Mouse (Mus musculus) myocyte (in vitro differentiated cells): ENCODE measurements around the gene Yif1b. TPM values are rescaled to one million over a fixed set of nuclear protein-coding genes. Genes with fewer than 3 reads are reported as not detected.

Experiments used
- H3K27me3 ChIP-seq: one replicate; pipeline ENCODE4 v1.6.1; 2011; ENCODE audit not compliant: control insufficient read depth, insufficient read depth, insufficient read length
- H3K36me3 ChIP-seq: one replicate; pipeline ENCODE4 v1.6.1; 2011; ENCODE audit not compliant: control insufficient read depth, insufficient read depth
- H3K4me2 ChIP-seq: one replicate; pipeline ENCODE4 v1.6.1; 2011; ENCODE audit warnings: low read depth, control low read depth
- H3K4me3 ChIP-seq: one replicate; pipeline ENCODE4 v1.5.1; 2011; ENCODE audit warnings: mild to moderate bottlenecking, control low read depth, moderate library complexity
- H3K79me2 ChIP-seq: one replicate; pipeline ENCODE4 v1.6.1; 2011; ENCODE audit not compliant: control insufficient read depth, insufficient read depth
- H3ac ChIP-seq: one replicate; pipeline ENCODE4 v1.6.1; 2011; ENCODE audit not compliant: control insufficient read depth, insufficient read length
- CEBPB ChIP-seq: IDR thresholded peaks from 2 replicates; pipeline ENCODE4 v1.6.1; 2011; ENCODE audit warnings: mild to moderate bottlenecking, moderate library complexity; ENCODE audit not compliant: poor library complexity, insufficient read depth, severe bottlenecking
- E2F4 ChIP-seq: IDR thresholded peaks from one replicate; pipeline ENCODE4 v1.6.1; 2011; ENCODE audit warnings: mild to moderate bottlenecking, control low read depth, moderate library complexity; ENCODE audit not compliant: insufficient read depth
- MAX ChIP-seq: IDR thresholded peaks from one replicate; pipeline ENCODE4 v1.6.1; 2011; ENCODE audit warnings: low read depth, mild to moderate bottlenecking, control low read depth
- MYOD1 ChIP-seq, 3 experiments: IDR thresholded peaks; one replicate each; pipeline ENCODE4 v1.6.1; 2011; ENCODE audit warnings: control low read depth in 2 of 3, low read depth in 2 of 3, mild to moderate bottlenecking in 2 of 3, moderate library complexity in 1 of 3; ENCODE audit not compliant: insufficient read length in 2 of 3, control insufficient read depth in 1 of 3
- MYOG ChIP-seq, 3 experiments: IDR thresholded peaks; one replicate each; pipeline ENCODE4 v1.6.1; 2011; ENCODE audit warnings: control low read depth in 2 of 3, low read depth in 2 of 3, mild to moderate bottlenecking in 2 of 3; ENCODE audit not compliant: insufficient read length in 2 of 3, control insufficient read depth in 1 of 3, insufficient read depth in 1 of 3
- POLR2A ChIP-seq: IDR thresholded peaks from one replicate; pipeline ENCODE4 v1.6.1; 2011; ENCODE audit warnings: low read depth, mild to moderate bottlenecking, control low read depth, moderate library complexity; ENCODE audit not compliant: insufficient read length
- POLR2AphosphoS2 ChIP-seq: IDR thresholded peaks from one replicate; pipeline ENCODE4 v1.6.1; 2011; ENCODE audit warnings: low read depth, control low read depth; ENCODE audit not compliant: insufficient read length
- REST ChIP-seq: IDR thresholded peaks from one replicate; pipeline ENCODE4 v1.6.1; 2011; ENCODE audit warnings: mild to moderate bottlenecking, control low read depth, moderate library complexity; ENCODE audit not compliant: insufficient read depth, insufficient read length
- SRF ChIP-seq: IDR thresholded peaks from one replicate; pipeline ENCODE4 v1.6.1; 2011; ENCODE audit warnings: low read depth; ENCODE audit not compliant: control insufficient read depth, insufficient read length
- TCF12 ChIP-seq: IDR thresholded peaks from one replicate; pipeline ENCODE4 v1.6.1; 2011; ENCODE audit warnings: mild to moderate bottlenecking, control low read depth; ENCODE audit not compliant: poor library complexity, insufficient read depth, severe bottlenecking
- TCF3 ChIP-seq: IDR thresholded peaks from one replicate; pipeline ENCODE4 v1.6.1; 2011; ENCODE audit warnings: low read depth, control low read depth; ENCODE audit not compliant: insufficient read length
- USF1 ChIP-seq: IDR thresholded peaks from one replicate; pipeline ENCODE4 v1.6.1; 2011; ENCODE audit warnings: low read depth, mild to moderate bottlenecking, control low read depth, moderate library complexity
- polyA plus RNA-seq: library from polyadenylated mRNA; unstranded; fragments of >200 nt; fragmentation: generic; extraction: Trizol; gene quantifications from one replicate; pipeline ENCODE4 v1.2.1, GENCODE M21; 2012; ENCODE audit warnings: missing spikeins

The Yif1b gene
- polyA plus RNA-seq, 1 experiment, result 166 TPM

- TF ChIP-seq CEBPB, result no peak
- H3K4me3 ChIP-seq, result no peak overlapping the region
- H3K27me3 ChIP-seq, result no peaks in the 10 kb centered on the region
- H3K79me2 ChIP-seq, result no peaks in the 10 kb centered on the region
- H3ac ChIP-seq, result no peak overlapping the region
- no peaks in the 10 kb centered on the region for H3K36me3 ChIP-seq
- peak overlapping the region; percentile 22 for H3K4me2 ChIP-seq
Measured at GRCm38 (mm10) chr7:29271687-29272465, 33.7 kb downstream of the Yif1b start.

- TF ChIP-seq POLR2A, result no peak
- no peak for TF ChIP-seq TCF12
- TF ChIP-seq E2F4, result no peak
- no peak for TF ChIP-seq MYOD1 (IDR thresholded peaks at IDR 0.05; ENCODE audit: control insufficient read depth in 1 of 3, insufficient read length in 2 of 3, low read depth in 2 of 3)
- TF ChIP-seq USF1, result no peak
- no peak for TF ChIP-seq SRF
- H3K79me2 ChIP-seq, result no peaks in the 10 kb centered on the region
- peaks cover 10% of the 10 kb centered on the region for H3K27me3 ChIP-seq
- H3K36me3 ChIP-seq, result no peaks in the 10 kb centered on the region
- H3K4me2 ChIP-seq, result no peak overlapping the region
- H3K4me3 ChIP-seq, result no peak overlapping the region
- no peak overlapping the region for H3ac ChIP-seq
Measured at GRCm38 (mm10) chr7:29276715-29277114, 38.6 kb downstream of the Yif1b start.

- TF ChIP-seq SRF (peak; percentile 65), CEBPB (no peak)
- Histone ChIP-seq H3K4me2 (no peak overlapping the region), H3ac (no peak overlapping the region), H3K79me2 (no peaks in the 10 kb centered on the region), H3K27me3 (peaks cover 18% of the 10 kb centered on the region), H3K36me3 (no peaks in the 10 kb centered on the region), H3K4me3 (no peak overlapping the region)
Measured at GRCm38 (mm10) chr7:29277510-29277909, 39.4 kb downstream of the Yif1b start.

GRCm38 (mm10) chr7:29279261-29279660 lies 41.1 kb downstream of the Yif1b start:
- no peak for TF ChIP-seq CEBPB
- TF ChIP-seq REST, result no peak
- no peak for TF ChIP-seq SRF
- no peak for TF ChIP-seq TCF3
- no peak for TF ChIP-seq MYOG (IDR thresholded peaks at IDR 0.05; ENCODE audit: control insufficient read depth in 1 of 3, insufficient read depth in 1 of 3, insufficient read length in 2 of 3, low read depth in 2 of 3)
- TF ChIP-seq MYOD1 (IDR thresholded peaks at IDR 0.05; ENCODE audit: control insufficient read depth in 1 of 3, insufficient read length in 2 of 3, low read depth in 2 of 3), result no peak
- TF ChIP-seq USF1, result no peak
- no peak for TF ChIP-seq POLR2AphosphoS2
- TF ChIP-seq MAX, result no peak
- no peak for TF ChIP-seq TCF12
- no peak for TF ChIP-seq E2F4
- no peak for TF ChIP-seq POLR2A
- no peak overlapping the region for H3K4me3 ChIP-seq
- H3K4me2 ChIP-seq, result no peak overlapping the region
- no peaks in the 10 kb centered on the region for H3K79me2 ChIP-seq
- peaks cover 20% of the 10 kb centered on the region for H3K27me3 ChIP-seq
- no peaks in the 10 kb centered on the region for H3K36me3 ChIP-seq
- no peak overlapping the region for H3ac ChIP-seq

GRCm38 (mm10) chr7:29279924-29280323 lies 41.8 kb downstream of the Yif1b start:
- Histone ChIP-seq H3K4me2 (no peak overlapping the region), H3ac (no peak overlapping the region)

More at GRCm38 (mm10) chr7:29279924-29280323, 41.8 kb downstream of the Yif1b start:
- peaks cover 24% of the 10 kb centered on the region for H3K27me3 ChIP-seq
- no peaks in the 10 kb centered on the region for H3K79me2 ChIP-seq
- H3K36me3 ChIP-seq, result no peaks in the 10 kb centered on the region
- H3K4me3 ChIP-seq, result no peak overlapping the region
- TF ChIP-seq POLR2AphosphoS2 (no peak), MAX (no peak), MYOD1 (IDR thresholded peaks at IDR 0.05; ENCODE audit: control insufficient read depth in 1 of 3, insufficient read length in 2 of 3, low read depth in 2 of 3) (no peak), CEBPB (no peak), E2F4 (no peak), POLR2A (no peak), REST (no peak), TCF3 (no peak), TCF12 (no peak), MYOG (IDR thresholded peaks at IDR 0.05; ENCODE audit: control insufficient read depth in 1 of 3, insufficient read depth in 1 of 3, insufficient read length in 2 of 3, low read depth in 2 of 3) (no peak), USF1 (no peak), SRF (no peak)
